Mouse (Mus musculus): ENCODE data around the gene Qdpr. TPM values are rescaled to one million over a fixed set of nuclear protein-coding genes. Genes with fewer than 3 reads are reported as not detected.
A peak's percentile ranks its signal among the peaks of the same experiment; 100 is the strongest.

Gene Qdpr
- total and polyA plus RNA-seq, 3 experiments, result 58.3 to 86.0 (median 73.9) TPM

- Histone ChIP-seq H3K4me1 (ENCODE audit: control insufficient read depth, insufficient read depth, low read length) (peaks cover 2% of the 10 kb centered on the region; the same call in 1 of the 2 replicates), H3K79me2 (replicated peaks; ENCODE audit: control insufficient read depth, insufficient read depth, low read length) (no peaks in the 10 kb centered on the region), H3K4me3 (no peak overlapping the region), H3K36me3 (ENCODE audit: control insufficient read depth, insufficient read depth, low read length) (no peaks in the 10 kb centered on the region), H3K27ac (no peak overlapping the region), H3K9ac (ENCODE audit: low read depth, low read length) (no peak overlapping the region), H3K27me3 (ENCODE audit: control insufficient read depth, insufficient read depth, low read length) (no peaks in the 10 kb centered on the region)
- no peak for TF ChIP-seq CTCF (IDR thresholded peaks at IDR 0.05)
- TF ChIP-seq POLR2A (IDR thresholded peaks at IDR 0.05; ENCODE audit: insufficient read depth, low read depth, low read length), result no peak
- no peak for TF ChIP-seq EP300 (IDR thresholded peaks at IDR 0.05; ENCODE audit: insufficient read depth, low read depth, low read length)
- DNase-seq, result no peak
- 78% methylated on average over 3 of the region's 3 CpGs for WGBS
- intact Hi-C loops (cut with DNase I), result no loop called here
Observed at GRCm38 (mm10) chr5:45495429-45495975, 45.5 kb upstream of the Qdpr start.

GRCm38 (mm10) chr5:45494093-45494755, 44.2 kb upstream of the Qdpr start:
- no peaks in the 10 kb centered on the region for H3K36me3 ChIP-seq (ENCODE audit: control insufficient read depth, insufficient read depth, low read length)
- H3K4me1 ChIP-seq (ENCODE audit: control insufficient read depth, insufficient read depth, low read length), result peaks cover 2% of the 10 kb centered on the region; the same call in 1 of the 2 replicates
- no peak for DNase-seq
- H3K4me3 ChIP-seq, result peak overlapping the region; percentile 63
- intact Hi-C loops (cut with DNase I), result loop anchor here (1.0 to 5.0 kb wide), 3 partner anchors 25 to 363 kb away; partner anchors contain the start of gene Lcorl
- H3K27ac ChIP-seq, result no peak overlapping the region
- no peak for TF ChIP-seq EP300 (IDR thresholded peaks at IDR 0.05; ENCODE audit: insufficient read depth, low read depth, low read length)
- TF ChIP-seq POLR2A (IDR thresholded peaks at IDR 0.05; ENCODE audit: insufficient read depth, low read depth, low read length), result no peak
- TF ChIP-seq CTCF (IDR thresholded peaks at IDR 0.05), result no peak
- WGBS, result 74% methylated on average over 9 of the region's 9 CpGs
- H3K27me3 ChIP-seq (ENCODE audit: control insufficient read depth, insufficient read depth, low read length), result no peaks in the 10 kb centered on the region
- no peaks in the 10 kb centered on the region for H3K79me2 ChIP-seq (replicated peaks; ENCODE audit: control insufficient read depth, insufficient read depth, low read length)
- H3K9ac ChIP-seq (ENCODE audit: low read depth, low read length), result no peak overlapping the region

GRCm38 (mm10) chr5:45493191-45494092, 43.4 kb upstream of the Qdpr start, which contains the start of gene Lap3:
Lap3 (plus strand) TSS chr5:45493374.
- DNase-seq, result peak; percentile 100
- Histone ChIP-seq H3K27me3 (ENCODE audit: control insufficient read depth, insufficient read depth, low read length) (no peaks in the 10 kb centered on the region), H3K27ac (peak within 1 kb of the TSS; percentile 75), H3K79me2 (replicated peaks; ENCODE audit: control insufficient read depth, insufficient read depth, low read length) (no peaks in the 10 kb centered on the region), H3K9ac (ENCODE audit: low read depth, low read length) (peak within 1 kb of the TSS; percentile 98), H3K4me3 (peak within 1 kb of the TSS; percentile 63), H3K4me1 (ENCODE audit: control insufficient read depth, insufficient read depth, low read length) (peaks cover 2% of the 10 kb centered on the region; the same call in 1 of the 2 replicates), H3K36me3 (ENCODE audit: control insufficient read depth, insufficient read depth, low read length) (no peaks in the 10 kb centered on the region)
- intact Hi-C loops (cut with DNase I), result loop anchor here (1.0 to 5.0 kb wide), 4 partner anchors 26 to 364 kb away; partner anchors contain the start of genes Lcorl and Qdpr
- no peak for TF ChIP-seq EP300 (IDR thresholded peaks at IDR 0.05; ENCODE audit: insufficient read depth, low read depth, low read length)
- peak; percentile 81 for TF ChIP-seq POLR2A (IDR thresholded peaks at IDR 0.05; ENCODE audit: insufficient read depth, low read depth, low read length)
- peak; percentile 66 for TF ChIP-seq CTCF (IDR thresholded peaks at IDR 0.05)
- WGBS, result under 1% methylated on average over 78 of the region's 78 CpGs

- intact Hi-C loops (cut with DNase I), result loop anchor here (2.0 to 5.0 kb wide), 4 partner anchors 17 to 366 kb away; partner anchors contain the start of genes Lcorl and Qdpr
- no peak for DNase-seq
- no peak overlapping the region for H3K4me3 ChIP-seq
- H3K79me2 ChIP-seq (replicated peaks; ENCODE audit: control insufficient read depth, insufficient read depth, low read length), result no peaks in the 10 kb centered on the region
- H3K36me3 ChIP-seq (ENCODE audit: control insufficient read depth, insufficient read depth, low read length), result no peaks in the 10 kb centered on the region
- H3K4me1 ChIP-seq (ENCODE audit: control insufficient read depth, insufficient read depth, low read length), result peaks cover 2% of the 10 kb centered on the region; the same call in 1 of the 2 replicates
- no peak overlapping the region for H3K27ac ChIP-seq
- no peak overlapping the region for H3K9ac ChIP-seq (ENCODE audit: low read depth, low read length)
- WGBS, result 68% methylated on average over 4 of the region's 4 CpGs
- H3K27me3 ChIP-seq (ENCODE audit: control insufficient read depth, insufficient read depth, low read length), result no peaks in the 10 kb centered on the region
- TF ChIP-seq POLR2A (IDR thresholded peaks at IDR 0.05; ENCODE audit: insufficient read depth, low read depth, low read length) (no peak), CTCF (IDR thresholded peaks at IDR 0.05) (no peak), EP300 (IDR thresholded peaks at IDR 0.05; ENCODE audit: insufficient read depth, low read depth, low read length) (no peak)
Observed at GRCm38 (mm10) chr5:45491776-45492175, 41.7 kb upstream of the Qdpr start.

GRCm38 (mm10) chr5:45483654-45484053, 33.6 kb upstream of the Qdpr start:
- Histone ChIP-seq H3K9ac (ENCODE audit: low read depth, low read length) (no peak overlapping the region), H3K79me2 (replicated peaks; ENCODE audit: control insufficient read depth, insufficient read depth, low read length) (no peaks in the 10 kb centered on the region), H3K27me3 (ENCODE audit: control insufficient read depth, insufficient read depth, low read length) (no peaks in the 10 kb centered on the region), H3K4me3 (no peak overlapping the region), H3K27ac (no peak overlapping the region), H3K36me3 (ENCODE audit: control insufficient read depth, insufficient read depth, low read length) (no peaks in the 10 kb centered on the region), H3K4me1 (ENCODE audit: control insufficient read depth, insufficient read depth, low read length) (no peaks in the 10 kb centered on the region)
- DNase-seq, result no peak
- 61% methylated on average over 1 of the region's 1 CpGs for WGBS
- intact Hi-C loops (cut with DNase I), result no loop called here
- TF ChIP-seq CTCF (IDR thresholded peaks at IDR 0.05), result no peak

Data from heart, adult 2 months (tissue).